Mouse (Mus musculus) hindbrain, embryonic 15.5 days (tissue): Measurements from ENCODE around the gene Cbarp. TPM values are rescaled to one million over a fixed set of nuclear protein-coding genes. Genes with fewer than 3 reads are reported as not detected.
A peak's percentile ranks its signal among the peaks of the same experiment; 100 is the strongest.

ENCODE experiments used
- ATAC-seq: fragments of 200-750 bp; cut with Nextera tagmentation; 2 replicates; pipeline ENCODE4 v1.8.0; 2017; ENCODE audit warnings: low read depth, moderate number of reproducible peaks, moderate TSS enrichment; ENCODE audit not compliant: low FRiP score
- H3K27ac ChIP-seq: fragments of 300-500 bp; sonication (generic); replicated peaks from 2 replicates; pipeline ENCODE4 v1.5.1; 2015; ENCODE audit warnings: mild to moderate bottlenecking, inconsistent platforms
- H3K27me3 ChIP-seq: fragments of 300-500 bp; sonication (generic); 2 replicates; pipeline ENCODE4 v1.6.1; 2015; ENCODE audit warnings: control low read depth, inconsistent platforms
- H3K36me3 ChIP-seq: fragments of 300-500 bp; sonication (generic); 2 replicates; pipeline ENCODE4 v1.6.1; 2015; ENCODE audit warnings: control low read depth, inconsistent platforms
- H3K4me1 ChIP-seq: fragments of 300-500 bp; sonication (generic); replicated peaks from 2 replicates; pipeline ENCODE4 v1.6.1; 2015; ENCODE audit warnings: control low read depth, inconsistent platforms
- H3K4me2 ChIP-seq: fragments of 300-500 bp; sonication (generic); 2 replicates; pipeline ENCODE4 v1.6.1; 2015; ENCODE audit warnings: moderate library complexity, mild to moderate bottlenecking, inconsistent platforms
- H3K4me3 ChIP-seq: fragments of 300-500 bp; sonication (generic); 2 replicates; pipeline ENCODE4 v1.5.1; 2015; ENCODE audit warnings: mild to moderate bottlenecking, inconsistent platforms
- H3K9ac ChIP-seq: fragments of 300-500 bp; sonication (generic); 2 replicates; pipeline ENCODE4 v1.6.1; 2015; ENCODE audit warnings: inconsistent platforms
- H3K9me3 ChIP-seq: fragments of 300-500 bp; sonication (generic); 2 replicates; pipeline ENCODE4 v1.6.1; 2016; ENCODE audit warnings: control low read depth, inconsistent platforms
- WGBS: fragments of 180-500 bp; shearing (Covaris S2); methylation state at CpG from one replicate; pipeline ENCODE4 v1.1.7; 2015; 5-methylcytosine and 5-hydroxymethylcytosine counted together
- polyA plus RNA-seq: library from polyadenylated mRNA; unstranded; fragments of >200 nt; fragmentation: Nextera tagmentation; extraction: Ambion mirVana; gene quantifications from 2 replicates; pipeline ENCODE4 v1.2.1, GENCODE M21; 2015

Gene Cbarp
- polyA plus RNA-seq, 1 experiment from 2014 or later = 71.3 TPM

DNA sequence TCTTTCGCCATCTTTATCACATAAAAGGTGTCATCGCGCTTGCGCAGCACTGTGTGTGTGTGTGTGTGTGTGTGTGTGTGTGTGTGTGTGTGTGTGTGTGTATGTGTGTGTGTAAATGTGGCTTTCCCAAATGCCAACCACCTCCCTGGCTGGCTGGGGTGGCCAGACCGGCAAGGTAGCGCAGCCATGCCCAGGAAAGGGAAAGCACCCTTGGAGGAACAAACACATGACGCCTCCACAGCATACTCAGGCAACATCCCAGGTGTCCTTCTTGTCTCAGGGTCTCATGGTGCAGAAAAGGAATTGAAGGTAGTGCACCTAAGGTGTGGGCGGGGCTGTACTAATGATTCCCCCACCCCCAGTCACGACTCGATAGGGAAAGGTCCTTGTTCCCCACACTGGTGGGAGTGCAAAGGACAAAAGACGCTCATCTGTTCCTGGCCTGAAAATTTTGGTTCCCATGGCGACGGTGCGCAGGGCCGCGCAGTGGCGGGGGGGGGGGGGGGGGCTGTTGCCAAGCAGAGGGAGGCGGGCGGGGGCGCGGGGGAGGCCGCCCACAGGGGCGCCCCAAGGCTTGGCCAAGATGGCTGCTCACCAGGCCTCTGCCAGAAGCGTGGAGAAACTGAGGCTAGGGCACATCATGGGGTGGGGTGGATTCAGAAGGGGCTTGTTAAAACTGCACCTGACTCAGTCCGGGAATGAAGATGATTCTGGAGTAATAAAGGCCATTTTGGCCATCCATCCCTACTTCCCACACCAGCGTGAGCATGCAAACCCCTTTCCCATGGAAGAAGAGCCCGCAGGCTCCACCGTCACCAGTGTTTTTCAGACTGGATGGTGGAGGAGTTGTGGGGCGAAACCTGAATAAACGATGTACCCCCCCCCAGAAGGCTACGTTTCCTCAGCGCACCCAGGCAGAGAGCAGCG lies 2.7 kb downstream of the Cbarp start:
- Histone ChIP-seq H3K4me1 (peaks cover 55% of the 10 kb centered on the region), H3K4me3 (peak overlapping the region; percentile 77), H3K36me3 (peaks cover 24% of the 10 kb centered on the region), H3K9me3 (no peaks in the 10 kb centered on the region), H3K27ac (peak overlapping the region; percentile 97), H3K27me3 (no peaks in the 10 kb centered on the region), H3K4me2 (peak overlapping the region; percentile 79), H3K9ac (peak overlapping the region; percentile 96)
- no peak for ATAC-seq
- WGBS = 3% methylated on average over 32 of the region's 33 CpGs

DNA sequence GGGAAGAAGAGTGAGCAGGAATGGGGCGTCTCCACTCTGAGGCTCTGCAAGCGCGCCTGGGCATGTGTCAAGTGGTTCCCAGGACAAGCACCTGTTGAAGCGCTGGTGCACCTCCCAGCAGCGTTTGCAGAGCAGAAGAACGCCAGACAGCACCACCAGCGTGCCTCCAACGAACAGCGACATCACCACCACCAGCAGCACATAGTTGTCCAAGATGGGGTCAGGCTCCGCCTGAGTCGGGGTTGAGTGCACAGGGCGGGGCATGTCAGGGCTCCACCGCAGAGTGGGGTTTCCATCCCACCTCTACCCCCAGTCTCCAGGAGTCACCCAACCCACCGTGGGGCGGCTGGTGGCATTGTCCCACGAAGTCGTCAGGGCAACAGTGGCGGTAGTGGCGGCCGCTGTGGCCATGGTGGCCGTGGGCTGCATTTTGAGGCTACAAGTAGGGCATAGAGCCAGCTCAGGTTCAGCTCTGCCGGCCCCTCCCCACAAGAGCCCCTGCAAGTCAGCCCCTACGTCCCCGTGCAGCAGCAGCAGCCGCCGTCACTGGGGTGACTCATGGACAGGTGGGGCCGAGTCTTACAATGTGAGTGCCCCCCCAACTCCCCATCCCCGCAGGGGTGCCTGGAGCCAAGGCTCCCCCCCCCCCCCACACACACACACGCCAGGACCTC lies 3.5 kb downstream of the Cbarp start:
- peak overlapping the region; percentile 77 for H3K4me3 ChIP-seq
- H3K9ac ChIP-seq = peak overlapping the region; percentile 96
- peaks cover 30% of the 10 kb centered on the region for H3K36me3 ChIP-seq
- H3K27ac ChIP-seq = peak overlapping the region; percentile 97
- no peaks in the 10 kb centered on the region for H3K9me3 ChIP-seq
- WGBS = 4% methylated on average over 29 of the region's 29 CpGs
- H3K27me3 ChIP-seq = no peaks in the 10 kb centered on the region
- H3K4me2 ChIP-seq = peak overlapping the region; percentile 79
- H3K4me1 ChIP-seq = peaks cover 52% of the 10 kb centered on the region
- ATAC-seq = no peak

DNA sequence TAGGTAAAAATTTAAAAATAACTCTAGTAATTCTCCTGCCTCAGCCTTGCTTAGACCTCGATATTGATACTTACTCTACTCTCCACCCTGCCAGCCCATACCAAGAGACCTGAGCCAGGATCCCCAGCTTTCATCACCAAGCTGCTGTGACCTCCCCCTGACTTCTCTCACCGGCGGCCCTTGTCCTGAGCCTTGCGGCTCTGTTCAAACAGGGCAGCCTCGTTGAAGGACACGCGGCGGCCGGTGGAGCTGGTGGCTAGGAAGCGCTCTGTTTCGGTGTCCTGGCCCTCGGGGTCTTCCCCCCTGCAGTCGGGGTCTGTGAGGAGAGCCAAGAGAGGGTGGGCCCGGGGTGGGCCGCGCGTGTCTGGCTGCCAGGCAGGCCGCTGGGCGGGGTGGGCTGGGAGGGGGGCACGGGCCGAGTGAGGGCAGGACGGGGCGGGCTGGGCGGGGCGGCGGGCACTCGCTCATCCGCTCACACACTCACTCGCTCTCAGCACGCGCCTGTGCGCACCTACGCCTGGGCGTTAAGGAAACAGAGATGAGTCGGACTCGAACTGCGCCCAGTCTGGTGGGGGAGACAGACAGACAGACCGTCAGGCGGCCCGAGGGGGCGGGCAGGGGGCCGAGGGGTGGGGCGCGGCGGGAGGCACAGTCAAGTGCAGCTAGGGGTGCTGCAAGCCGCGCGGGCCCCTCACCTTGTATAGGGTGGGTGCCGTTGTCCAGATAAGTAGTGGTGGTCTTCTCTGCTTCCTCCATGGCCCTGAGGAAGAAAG lies 4.3 kb downstream of the Cbarp start:
- peak overlapping the region; percentile 96 for H3K9ac ChIP-seq
- peak overlapping the region; percentile 79 for H3K4me2 ChIP-seq
- 15% methylated on average over 48 of the region's 49 CpGs for WGBS
- no peaks in the 10 kb centered on the region for H3K27me3 ChIP-seq
- H3K4me1 ChIP-seq = peaks cover 53% of the 10 kb centered on the region
- peak overlapping the region; percentile 77 for H3K4me3 ChIP-seq
- no peak for ATAC-seq
- H3K36me3 ChIP-seq = peaks cover 30% of the 10 kb centered on the region
- no peaks in the 10 kb centered on the region for H3K9me3 ChIP-seq
- peak overlapping the region; percentile 97 for H3K27ac ChIP-seq

DNA sequence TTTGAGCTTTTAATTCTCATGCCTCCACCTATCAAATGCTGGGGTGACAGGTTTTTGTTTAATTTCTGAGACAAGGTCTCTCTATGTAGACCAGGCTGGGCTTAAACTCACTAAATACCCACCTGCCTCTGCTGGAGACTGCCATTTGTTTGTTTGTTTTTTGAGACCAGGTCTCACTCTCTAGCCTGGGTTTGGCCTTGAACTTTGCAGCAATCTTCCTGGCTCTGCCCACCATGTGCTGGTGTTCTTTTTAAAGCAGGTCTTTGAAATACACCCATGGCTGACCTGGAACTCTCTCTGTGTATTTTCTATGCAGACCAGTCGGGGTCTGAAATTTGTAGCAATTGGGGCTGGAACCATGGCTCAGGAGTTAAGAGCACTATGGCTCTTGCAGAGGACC lies 5.0 kb downstream of the Cbarp start:
- H3K27me3 ChIP-seq = no peaks in the 10 kb centered on the region
- H3K4me2 ChIP-seq = no peak overlapping the region
- ATAC-seq = no peak
- no peak overlapping the region for H3K27ac ChIP-seq
- H3K36me3 ChIP-seq = peaks cover 35% of the 10 kb centered on the region
- no peak overlapping the region for H3K9ac ChIP-seq
- H3K4me1 ChIP-seq = peaks cover 53% of the 10 kb centered on the region
- no peaks in the 10 kb centered on the region for H3K9me3 ChIP-seq
- WGBS = 91% methylated on average over 1 of the region's 1 CpGs
- H3K4me3 ChIP-seq = no peak overlapping the region

DNA sequence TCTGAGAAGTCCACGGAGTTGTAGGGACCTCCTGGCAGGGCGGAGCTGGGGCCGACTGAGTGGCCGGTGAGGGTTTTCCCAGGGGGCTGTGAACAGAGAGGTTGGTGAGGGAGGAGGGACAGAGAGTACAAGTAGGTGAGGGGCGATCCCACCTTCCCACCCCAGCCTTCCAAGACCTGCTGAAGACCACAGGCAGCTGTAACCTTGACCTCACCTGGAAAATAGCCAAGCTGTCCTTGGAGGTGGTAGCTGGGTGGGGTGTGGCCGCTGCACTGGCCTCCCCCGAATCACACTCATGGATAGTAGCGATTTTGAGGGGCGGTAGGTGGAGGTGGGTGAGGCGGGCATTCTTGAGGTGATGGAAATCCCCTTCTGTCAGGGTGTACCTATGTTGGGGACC lies 5.5 kb downstream of the Cbarp start:
- Histone ChIP-seq H3K36me3 (peaks cover 39% of the 10 kb centered on the region), H3K4me3 (no peak overlapping the region), H3K27me3 (no peaks in the 10 kb centered on the region), H3K4me2 (no peak overlapping the region), H3K9ac (no peak overlapping the region), H3K9me3 (no peaks in the 10 kb centered on the region), H3K4me1 (peaks cover 51% of the 10 kb centered on the region), H3K27ac (no peak overlapping the region)
- 85% methylated on average over 10 of the region's 10 CpGs for WGBS
- no peak for ATAC-seq

DNA sequence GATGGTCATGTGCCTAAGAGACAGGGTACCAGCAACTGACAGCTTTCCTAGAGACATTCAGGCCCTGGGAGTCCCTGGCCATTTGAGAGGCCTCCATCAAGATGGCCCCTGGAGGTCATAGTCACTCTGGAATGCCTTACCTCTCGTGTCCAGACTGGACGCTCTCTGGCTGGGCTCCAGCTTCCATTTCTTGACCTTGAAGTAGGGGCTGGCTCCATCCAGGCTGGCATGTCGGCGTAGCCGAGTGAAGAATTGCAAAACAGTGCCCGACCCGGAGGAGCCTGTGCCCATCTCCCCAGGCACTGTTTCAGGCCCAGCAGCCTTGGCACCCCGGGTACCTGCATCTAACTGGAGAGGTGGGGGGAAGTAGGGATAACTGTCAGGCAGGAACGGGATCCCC lies 6.2 kb downstream of the Cbarp start:
- Histone ChIP-seq H3K9me3 (no peaks in the 10 kb centered on the region), H3K4me1 (peaks cover 50% of the 10 kb centered on the region), H3K4me3 (no peak overlapping the region), H3K4me2 (no peak overlapping the region), H3K36me3 (peaks cover 46% of the 10 kb centered on the region), H3K9ac (no peak overlapping the region), H3K27ac (no peak overlapping the region), H3K27me3 (no peaks in the 10 kb centered on the region)
- WGBS = 93% methylated on average over 9 of the region's 9 CpGs
- no peak for ATAC-seq

DNA sequence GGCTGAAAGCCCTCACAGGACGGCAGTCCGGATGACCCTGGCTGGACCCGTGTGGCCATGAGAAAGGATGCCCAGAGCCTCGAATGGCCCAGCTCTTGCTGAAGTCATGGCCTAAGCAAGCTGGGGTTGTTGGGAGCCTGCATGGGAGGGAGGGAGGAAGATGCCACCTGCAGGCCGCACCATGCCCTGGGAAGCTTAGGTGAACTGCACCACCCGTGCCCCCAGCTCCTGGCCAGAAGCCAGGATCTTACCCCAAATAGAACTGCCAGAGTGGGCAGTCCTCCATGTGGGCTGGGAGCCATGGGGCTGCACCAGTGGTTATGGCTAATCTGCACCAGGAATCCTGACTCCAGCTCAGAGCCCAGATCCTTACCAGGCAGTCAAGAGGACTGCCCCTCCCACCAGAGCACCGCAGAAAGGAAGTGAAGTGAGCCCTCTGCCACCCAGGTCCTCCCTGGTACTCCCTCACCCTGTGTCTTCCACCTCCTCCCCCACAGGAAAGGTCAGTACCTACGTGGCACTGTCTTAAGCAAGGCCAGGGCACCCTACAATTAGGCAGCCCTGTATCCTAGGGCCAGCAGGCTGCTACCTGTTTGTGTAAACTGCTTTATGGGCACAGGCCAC lies 7.3 kb downstream of the Cbarp start:
- H3K4me3 ChIP-seq = no peak overlapping the region
- no peak for ATAC-seq
- no peak overlapping the region for H3K9ac ChIP-seq
- H3K36me3 ChIP-seq = peaks cover 57% of the 10 kb centered on the region
- peaks cover 46% of the 10 kb centered on the region for H3K4me1 ChIP-seq
- no peaks in the 10 kb centered on the region for H3K9me3 ChIP-seq
- 74% methylated on average over 8 of the region's 8 CpGs for WGBS
- no peak overlapping the region for H3K27ac ChIP-seq
- no peaks in the 10 kb centered on the region for H3K27me3 ChIP-seq
- H3K4me2 ChIP-seq = no peak overlapping the region

DNA sequence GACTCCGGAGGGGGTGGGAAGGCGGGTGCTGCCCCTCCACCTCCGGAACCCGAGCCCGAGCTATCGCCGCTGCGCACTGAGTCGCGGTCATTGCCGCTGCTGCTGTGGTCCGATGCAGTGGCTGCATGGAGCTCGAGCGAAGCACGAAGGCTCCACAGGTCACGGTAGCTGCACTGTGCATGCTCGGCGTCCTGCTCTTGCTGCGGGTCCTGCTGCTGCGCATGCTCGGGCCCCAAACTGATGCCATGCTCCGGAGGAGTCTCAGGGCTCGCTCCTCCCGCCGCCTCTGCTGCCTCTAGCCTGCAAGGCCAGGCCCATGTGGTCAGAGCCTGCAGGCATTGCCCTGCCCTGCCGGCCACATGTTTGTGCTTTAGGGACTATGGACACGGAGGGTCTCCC lies 8.7 kb downstream of the Cbarp start:
- H3K27ac ChIP-seq = peak overlapping the region; percentile 52
- peaks cover 67% of the 10 kb centered on the region for H3K36me3 ChIP-seq
- ATAC-seq = peak; percentile 8; the same call in 1 of the 2 replicates
- WGBS = 31% methylated on average over 27 of the region's 27 CpGs
- H3K4me1 ChIP-seq = peaks cover 32% of the 10 kb centered on the region
- H3K4me2 ChIP-seq = peak overlapping the region; percentile 40
- H3K9ac ChIP-seq = no peak overlapping the region
- no peak overlapping the region for H3K4me3 ChIP-seq
- no peaks in the 10 kb centered on the region for H3K27me3 ChIP-seq
- no peaks in the 10 kb centered on the region for H3K9me3 ChIP-seq

DNA sequence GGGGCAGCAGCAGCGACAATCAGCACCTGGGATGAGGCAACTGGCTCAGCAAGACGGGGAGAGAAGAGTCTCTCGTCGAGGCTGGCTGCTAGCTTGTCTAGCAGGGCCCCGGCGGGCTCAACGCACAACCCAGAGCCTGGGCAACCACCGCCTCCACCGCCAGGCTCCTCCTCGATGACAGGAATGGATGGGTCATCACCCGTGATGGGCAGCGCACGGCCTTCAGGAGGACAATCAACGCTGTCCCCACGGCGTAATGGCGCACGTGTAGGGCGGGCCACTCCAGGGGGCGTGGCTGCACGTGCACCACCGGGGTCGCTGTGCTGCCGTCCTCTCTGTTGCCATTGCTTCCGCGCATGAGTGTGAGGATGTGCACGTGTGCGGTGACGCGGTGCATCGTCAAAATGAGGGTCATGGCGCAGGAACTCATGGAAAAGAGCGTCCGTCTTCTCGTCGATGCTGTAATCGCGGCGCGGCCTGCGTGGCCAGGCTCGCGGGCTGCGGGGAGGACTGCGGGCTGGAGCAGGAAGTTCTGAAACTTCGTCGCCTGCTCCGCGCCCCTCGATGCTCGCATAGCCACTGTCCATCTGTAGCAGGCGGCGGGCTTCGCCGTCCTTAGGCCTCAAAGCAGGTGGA lies 9.2 kb downstream of the Cbarp start:
- Histone ChIP-seq H3K4me1 (peaks cover 27% of the 10 kb centered on the region), H3K4me2 (peak overlapping the region; percentile 40), H3K27ac (peak overlapping the region; percentile 52), H3K4me3 (no peak overlapping the region), H3K9me3 (no peaks in the 10 kb centered on the region), H3K27me3 (no peaks in the 10 kb centered on the region), H3K9ac (no peak overlapping the region), H3K36me3 (peaks cover 67% of the 10 kb centered on the region)
- peak; percentile 65 for ATAC-seq
- 13% methylated on average over 55 of the region's 55 CpGs for WGBS

DNA sequence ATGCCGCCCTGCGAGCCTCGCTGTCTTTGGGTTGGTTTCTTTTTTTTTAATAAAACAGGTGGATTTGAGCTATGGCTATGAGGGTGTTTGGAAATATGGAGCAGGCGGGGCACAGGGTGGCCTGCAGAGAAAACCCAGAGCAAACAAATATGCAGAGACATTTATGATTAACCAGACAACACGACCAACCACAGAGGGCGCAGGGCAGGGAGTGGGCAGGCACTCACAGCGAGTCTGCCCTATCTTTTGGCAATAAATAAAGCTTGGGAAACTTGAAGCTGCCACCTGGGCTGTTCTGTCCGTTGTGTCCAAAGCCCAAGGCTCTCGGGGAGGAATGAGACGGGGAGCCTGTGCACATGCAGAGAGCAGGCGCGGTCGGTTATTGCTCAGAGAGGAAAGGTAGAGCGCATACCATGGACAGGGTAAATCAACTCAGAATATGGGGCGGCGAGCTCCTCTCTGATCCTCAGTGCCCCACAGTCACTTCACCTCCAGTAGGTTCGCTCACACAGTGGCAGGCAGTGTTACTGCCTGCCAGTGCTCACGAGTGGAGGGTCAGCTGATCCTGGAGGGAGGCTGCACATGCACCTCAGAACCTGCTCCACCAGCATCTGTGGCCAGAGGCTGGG lies 10.1 kb downstream of the Cbarp start:
- no peaks in the 10 kb centered on the region for H3K27me3 ChIP-seq
- WGBS = 85% methylated on average over 18 of the region's 18 CpGs
- H3K4me3 ChIP-seq = no peak overlapping the region
- H3K9me3 ChIP-seq = no peaks in the 10 kb centered on the region
- H3K9ac ChIP-seq = no peak overlapping the region
- H3K4me2 ChIP-seq = no peak overlapping the region
- H3K27ac ChIP-seq = no peak overlapping the region
- ATAC-seq = no peak
- H3K4me1 ChIP-seq = peaks cover 19% of the 10 kb centered on the region
- H3K36me3 ChIP-seq = peaks cover 67% of the 10 kb centered on the region

DNA sequence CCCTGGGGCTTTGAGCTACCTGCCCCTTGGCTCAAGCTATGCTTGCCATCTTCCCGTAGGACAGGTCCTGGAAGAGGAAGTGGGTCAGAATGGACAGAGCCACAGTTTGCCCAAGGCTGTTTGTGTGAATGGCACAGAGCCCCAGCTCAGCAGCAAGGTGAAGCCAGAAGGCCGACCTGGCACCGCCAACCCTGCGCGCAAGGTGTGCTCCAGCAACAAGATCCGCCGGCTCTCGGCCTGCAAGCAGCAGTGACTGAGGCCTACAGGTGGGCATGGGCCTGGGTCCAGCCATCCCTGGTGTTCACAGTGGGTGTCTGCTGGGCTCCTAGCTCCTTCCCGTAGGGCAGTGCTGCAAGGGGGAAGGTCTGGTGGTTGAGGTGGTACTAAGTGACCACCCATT lies 10.8 kb downstream of the Cbarp start:
- 90% methylated on average over 9 of the region's 9 CpGs for WGBS

More for the DNA sequence above, 10.8 kb downstream of the Cbarp start:
- no peaks in the 10 kb centered on the region for H3K27me3 ChIP-seq
- no peak overlapping the region for H3K4me3 ChIP-seq
- no peak for ATAC-seq
- peaks cover 62% of the 10 kb centered on the region for H3K36me3 ChIP-seq
- no peaks in the 10 kb centered on the region for H3K9me3 ChIP-seq
- H3K4me2 ChIP-seq = no peak overlapping the region
- H3K4me1 ChIP-seq = peaks cover 19% of the 10 kb centered on the region
- H3K9ac ChIP-seq = no peak overlapping the region
- no peak overlapping the region for H3K27ac ChIP-seq
